Mouse (Mus musculus): ENCODE data around the gene Usf1. TPM values are rescaled to one million over a fixed set of nuclear protein-coding genes. Genes with fewer than 3 reads are reported as not detected.

Usf1 gene
- polyA plus RNA-seq, 2 experiments from 2014 or later: 41.0 to 43.1 TPM

- no peak for ATAC-seq
These were observed 41.8 kb downstream of the Usf1 start for GRCm38 (mm10) chr1:171452923-171453322.

GRCm38 (mm10) chr1:171454926-171455325 lies 43.8 kb downstream of the Usf1 start:
- ATAC-seq: no peak

GRCm38 (mm10) chr1:171457568-171457967 lies 46.5 kb downstream of the Usf1 start:
- no peak for ATAC-seq

GRCm38 (mm10) chr1:171459791-171460190 lies 48.7 kb downstream of the Usf1 start:
- no peak for ATAC-seq

GRCm38 (mm10) chr1:171460551-171461503 lies 49.7 kb downstream of the Usf1 start:
- ATAC-seq: no peak

- no peak for ATAC-seq
These were observed 52.0 kb downstream of the Usf1 start for GRCm38 (mm10) chr1:171463133-171463532.

GRCm38 (mm10) chr1:171465749-171466412 lies 54.8 kb downstream of the Usf1 start:
- no peak for ATAC-seq

- no peak for ATAC-seq
These were observed 55.5 kb downstream of the Usf1 start for GRCm38 (mm10) chr1:171466565-171466964.

Other genes with a start within 250 kb of the Usf1 start
- not detected for gene Pcp4l1, start 215.0 kb upstream of the Usf1 start, polyA plus RNA-seq (2017; shearing (Covaris generic))
- under 1 TPM; 0.40 to 0.66 TPM for gene Nr1i3, start 197.3 kb upstream of the Usf1 start, polyA plus RNA-seq (2017; shearing (Covaris generic))
- 10 to 100 TPM; 25.1 to 27.8 TPM for gene Tomm40l, start 188.8 kb upstream of the Usf1 start, polyA plus RNA-seq (2017; shearing (Covaris generic))
- not detected for gene Apoa2, start 186.3 kb upstream of the Usf1 start, polyA plus RNA-seq (2017; shearing (Covaris generic))
- 1 to 10 TPM; 1.7 to 4.0 TPM for gene Fcer1g, start 176.9 kb upstream of the Usf1 start, polyA plus RNA-seq (2017; shearing (Covaris generic))
- gene Adamts4, start 160.9 kb upstream of the Usf1 start, polyA plus RNA-seq (2017; shearing (Covaris generic)): under 1 TPM in 1 of 2 experiments, not detected in 1; 0.09 TPM
- 100 to 1,000 TPM; 108 to 141 TPM for gene Ndufs2, start 159.9 kb upstream of the Usf1 start, polyA plus RNA-seq (2017; shearing (Covaris generic))
- gene B4galt3, start 141.0 kb upstream of the Usf1 start, polyA plus RNA-seq (2017; shearing (Covaris generic)): 10 to 100 TPM; 33.1 to 35.7 TPM
- 10 to 100 TPM; 53.6 to 58.0 TPM for gene Ppox, start 130.1 kb upstream of the Usf1 start, polyA plus RNA-seq (2017; shearing (Covaris generic))
- 10 to 100 TPM; 11.8 to 19.8 TPM for gene Usp21, start 123.3 kb upstream of the Usf1 start, polyA plus RNA-seq (2017; shearing (Covaris generic))
- gene Ufc1, start 116.3 kb upstream of the Usf1 start, polyA plus RNA-seq (2017; shearing (Covaris generic)): 100 to 1,000 TPM; 100 to 110 TPM
- 10 to 100 TPM; 33.7 to 35.2 TPM for gene Dedd, start 82.2 kb upstream of the Usf1 start, polyA plus RNA-seq (2017; shearing (Covaris generic))
- gene Nit1, start 65.7 kb upstream of the Usf1 start, polyA plus RNA-seq (2017; shearing (Covaris generic)): 10 to 100 TPM; 26.3 to 29.7 TPM
- 10 to 100 TPM; 34.7 to 60.5 TPM for gene Pfdn2, start 65.6 kb upstream of the Usf1 start, polyA plus RNA-seq (2017; shearing (Covaris generic))
- under 1 TPM in 1 of 2 experiments, not detected in 1; 0.48 TPM for gene Klhdc9, start 50.5 kb upstream of the Usf1 start, polyA plus RNA-seq (2017; shearing (Covaris generic))
- under 1 TPM in 1 of 2 experiments, not detected in 1; 0.09 TPM for gene Nectin4, start 41.2 kb upstream of the Usf1 start, polyA plus RNA-seq (2017; shearing (Covaris generic))
- gene Arhgap30, start 22.4 kb upstream of the Usf1 start, polyA plus RNA-seq (2017; shearing (Covaris generic)): 10 to 100 TPM; 71.7 to 78.8 TPM
- 1 to 10 TPM; 5.9 to 10.0 TPM for gene Tstd1, start 7.6 kb downstream of the Usf1 start, polyA plus RNA-seq (2017; shearing (Covaris generic))
- under 1 TPM in 1 of 2 experiments, not detected in 1; 0.18 TPM for gene F11r, start 26.2 kb downstream of the Usf1 start, polyA plus RNA-seq (2017; shearing (Covaris generic))
- gene Alyref2, start 92.2 kb downstream of the Usf1 start, polyA plus RNA-seq (2017; shearing (Covaris generic)): 10 to 100 TPM in 1 of 2 experiments, 1 to 10 TPM in 1; 8.9 to 11.1 TPM
- gene Itln1, start 124.0 kb downstream of the Usf1 start, polyA plus RNA-seq (2017; shearing (Covaris generic)): not detected
- 1 to 10 TPM; 1.0 to 1.4 TPM for gene Cd244a, start 147.9 kb downstream of the Usf1 start, polyA plus RNA-seq (2017; shearing (Covaris generic))
- gene Ly9, start 196.1 kb downstream of the Usf1 start, polyA plus RNA-seq (2017; shearing (Covaris generic)): 10 to 100 TPM; 45.6 to 82.3 TPM
- 1 to 10 TPM; 4.1 to 9.4 TPM for gene Slamf7, start 241.7 kb downstream of the Usf1 start, polyA plus RNA-seq (2017; shearing (Covaris generic))